Mouse (Mus musculus): Measurements from ENCODE around the gene Mcu. TPM values are rescaled to one million over a fixed set of nuclear protein-coding genes. Genes with fewer than 3 reads are reported as not detected.

Mcu gene
- polyA plus RNA-seq, 1 experiment from 2014 or later, result 24.7 TPM

DNA sequence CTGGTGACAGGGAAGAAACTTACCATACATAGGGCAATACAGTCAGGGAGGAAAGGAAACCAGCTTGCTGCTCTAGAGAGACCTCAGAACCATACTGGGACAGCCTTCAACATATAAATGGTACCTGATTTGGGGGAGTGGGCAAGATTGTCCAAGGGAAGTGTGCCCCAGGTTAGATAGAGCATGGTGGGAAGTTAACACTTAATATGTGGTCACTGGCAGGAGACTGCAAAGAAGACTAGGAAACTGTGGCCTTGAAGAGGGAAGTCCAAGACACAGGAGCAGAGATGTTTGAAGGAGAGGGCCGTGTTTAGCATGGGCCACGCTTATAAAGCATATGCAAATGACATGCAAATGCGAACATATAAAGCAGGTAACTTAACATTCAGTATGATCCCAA lies 172.4 kb downstream of the Mcu start:
- H3K9ac ChIP-seq (ENCODE audit: low read depth, low read length), result no peak overlapping the region
- no peaks in the 10 kb centered on the region for H3K9me3 ChIP-seq (ENCODE audit: control insufficient read depth, low read length)
- no peaks in the 10 kb centered on the region for H3K4me1 ChIP-seq (replicated peaks; ENCODE audit: control insufficient read depth, insufficient read depth, low read length)
- H3K27me3 ChIP-seq (ENCODE audit: control insufficient read depth, insufficient read depth, low read length), result no peaks in the 10 kb centered on the region
- no peak overlapping the region for H3K4me3 ChIP-seq (ENCODE audit: low read depth, low read length)
- WGBS, result 74% methylated on average over 3 of the region's 3 CpGs
- no peaks in the 10 kb centered on the region for H3K36me3 ChIP-seq (ENCODE audit: control insufficient read depth, insufficient read depth, low read length)
- DNase-seq (ENCODE audit: low spot score), result no peak
- H3K4me2 ChIP-seq (replicated peaks; ENCODE audit: low read depth, low read length), result no peak overlapping the region
- H3K27ac ChIP-seq (ENCODE audit: low read depth, low read length), result no peak overlapping the region
- no peak for ATAC-seq (ENCODE audit: low FRiP score)

DNA sequence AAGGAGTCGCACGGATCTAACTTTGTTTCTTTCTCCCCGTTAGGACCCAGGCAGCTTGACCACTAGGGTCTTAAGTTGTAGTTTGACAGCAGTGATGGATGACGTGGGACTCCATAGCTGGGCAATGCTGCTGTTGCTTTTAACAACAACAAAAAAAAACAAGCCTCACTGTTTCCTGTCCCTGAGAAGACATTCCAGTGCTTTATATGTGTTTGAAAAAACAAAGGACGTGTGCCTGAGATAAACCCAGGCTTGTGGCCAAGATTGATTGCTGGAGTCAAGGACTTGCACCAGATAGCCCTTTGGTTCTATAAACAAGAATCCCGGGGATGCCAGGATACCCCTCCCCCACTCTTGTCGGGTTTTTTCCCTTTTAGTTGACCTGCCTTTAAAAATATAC lies 173.3 kb downstream of the Mcu start:
- H3K27ac ChIP-seq (ENCODE audit: low read depth, low read length), result no peak overlapping the region
- DNase-seq (ENCODE audit: low spot score), result peak; percentile 30
- WGBS, result 24% methylated on average over 7 of the region's 7 CpGs
- H3K9ac ChIP-seq (ENCODE audit: low read depth, low read length), result no peak overlapping the region
- H3K36me3 ChIP-seq (ENCODE audit: control insufficient read depth, insufficient read depth, low read length), result no peaks in the 10 kb centered on the region
- no peaks in the 10 kb centered on the region for H3K9me3 ChIP-seq (ENCODE audit: control insufficient read depth, low read length)
- ATAC-seq (ENCODE audit: low FRiP score), result no peak
- no peaks in the 10 kb centered on the region for H3K4me1 ChIP-seq (replicated peaks; ENCODE audit: control insufficient read depth, insufficient read depth, low read length)
- no peaks in the 10 kb centered on the region for H3K27me3 ChIP-seq (ENCODE audit: control insufficient read depth, insufficient read depth, low read length)
- H3K4me3 ChIP-seq (ENCODE audit: low read depth, low read length), result no peak overlapping the region
- no peak overlapping the region for H3K4me2 ChIP-seq (replicated peaks; ENCODE audit: low read depth, low read length)

DNA sequence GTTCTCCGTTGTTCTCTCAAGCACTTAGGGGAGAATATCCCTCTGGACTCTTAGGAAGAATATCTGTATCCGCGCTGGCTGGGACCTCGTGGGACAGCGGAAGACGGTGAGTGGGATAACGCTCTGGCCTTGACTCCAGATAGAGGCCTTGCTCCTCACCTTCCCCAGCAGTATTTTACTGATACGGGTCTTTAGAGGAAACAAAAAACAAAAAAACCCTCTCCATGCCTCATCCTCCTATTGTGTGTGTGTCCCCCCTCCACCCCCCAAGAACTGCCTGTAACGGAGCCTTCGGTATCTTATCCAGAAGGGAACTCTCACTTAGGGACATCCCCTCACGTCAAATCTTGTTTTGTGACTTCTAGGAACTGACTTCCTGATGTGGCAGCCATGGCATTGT lies 174.8 kb downstream of the Mcu start, which contains the start of gene Oit3:
Oit3 (minus strand) TSS at position 44 of the 400 bp plus-strand sequence.
- no peak within 1 kb of the TSS for H3K27ac ChIP-seq (ENCODE audit: low read depth, low read length)
- no peaks in the 10 kb centered on the region for H3K36me3 ChIP-seq (ENCODE audit: control insufficient read depth, insufficient read depth, low read length)
- no peaks in the 10 kb centered on the region for H3K27me3 ChIP-seq (ENCODE audit: control insufficient read depth, insufficient read depth, low read length)
- no peak for ATAC-seq (ENCODE audit: low FRiP score)
- WGBS, result 87% methylated on average over 11 of the region's 11 CpGs
- H3K4me2 ChIP-seq (replicated peaks; ENCODE audit: low read depth, low read length), result no peak within 1 kb of the TSS
- no peak within 1 kb of the TSS for H3K9ac ChIP-seq (ENCODE audit: low read depth, low read length)
- H3K9me3 ChIP-seq (ENCODE audit: control insufficient read depth, low read length), result no peaks in the 10 kb centered on the region
- DNase-seq (ENCODE audit: low spot score), result no peak
- H3K4me1 ChIP-seq (replicated peaks; ENCODE audit: control insufficient read depth, insufficient read depth, low read length), result no peaks in the 10 kb centered on the region
- no peak within 1 kb of the TSS for H3K4me3 ChIP-seq (ENCODE audit: low read depth, low read length)

DNA sequence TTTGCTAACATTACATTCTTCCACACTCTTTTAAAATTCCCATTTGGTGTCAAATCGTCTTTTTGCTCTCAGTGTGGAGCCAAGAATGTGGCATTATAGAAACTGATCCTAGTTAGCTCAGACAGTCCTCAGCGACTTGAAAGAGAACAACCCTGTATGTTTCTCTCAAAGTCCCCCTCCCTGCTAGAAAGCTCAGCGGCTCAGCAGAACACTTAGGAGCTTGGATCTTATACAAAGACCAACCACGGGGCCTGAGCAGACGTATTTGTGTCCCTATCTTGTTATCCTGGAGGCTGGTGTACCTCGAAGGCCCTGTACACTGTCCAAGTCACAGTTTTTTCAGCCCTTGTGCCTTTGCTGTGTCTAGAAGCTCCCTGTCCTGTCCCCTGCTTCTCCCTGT lies 176.3 kb downstream of the Mcu start:
- no peaks in the 10 kb centered on the region for H3K9me3 ChIP-seq (ENCODE audit: control insufficient read depth, low read length)
- 61% methylated on average over 6 of the region's 6 CpGs for WGBS
- no peak for DNase-seq (ENCODE audit: low spot score)
- no peak overlapping the region for H3K27ac ChIP-seq (ENCODE audit: low read depth, low read length)
- H3K36me3 ChIP-seq (ENCODE audit: control insufficient read depth, insufficient read depth, low read length), result no peaks in the 10 kb centered on the region
- no peaks in the 10 kb centered on the region for H3K27me3 ChIP-seq (ENCODE audit: control insufficient read depth, insufficient read depth, low read length)
- no peak for ATAC-seq (ENCODE audit: low FRiP score)
- no peak overlapping the region for H3K9ac ChIP-seq (ENCODE audit: low read depth, low read length)
- H3K4me2 ChIP-seq (replicated peaks; ENCODE audit: low read depth, low read length), result no peak overlapping the region
- no peaks in the 10 kb centered on the region for H3K4me1 ChIP-seq (replicated peaks; ENCODE audit: control insufficient read depth, insufficient read depth, low read length)
- H3K4me3 ChIP-seq (ENCODE audit: low read depth, low read length), result no peak overlapping the region

DNA sequence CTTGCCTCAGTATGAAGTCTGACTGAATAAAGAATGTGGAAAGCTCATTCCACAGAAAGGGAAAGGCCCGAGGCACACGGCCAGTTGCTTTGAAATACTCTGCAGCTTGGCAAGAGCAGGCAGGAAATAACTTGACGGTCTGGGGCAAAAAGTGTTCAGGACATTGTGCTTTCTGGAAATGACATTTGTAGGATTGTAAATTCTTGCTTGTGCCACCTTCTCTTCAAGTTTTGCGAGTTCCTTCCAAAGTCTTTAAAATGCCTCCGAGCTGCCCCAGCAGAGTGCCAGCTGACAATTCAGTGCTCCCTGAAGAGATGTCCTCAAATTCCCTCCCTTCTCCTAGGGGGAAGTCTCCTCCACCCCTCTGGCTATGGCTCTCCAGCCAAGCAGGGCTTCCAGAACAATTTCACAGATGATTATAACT lies 177.0 kb downstream of the Mcu start:
- no peak overlapping the region for H3K27ac ChIP-seq (ENCODE audit: low read depth, low read length)
- no peaks in the 10 kb centered on the region for H3K36me3 ChIP-seq (ENCODE audit: control insufficient read depth, insufficient read depth, low read length)
- H3K27me3 ChIP-seq (ENCODE audit: control insufficient read depth, insufficient read depth, low read length), result no peaks in the 10 kb centered on the region
- DNase-seq (ENCODE audit: low spot score) (no peak), ATAC-seq (ENCODE audit: low FRiP score) (no peak)
- H3K4me3 ChIP-seq (ENCODE audit: low read depth, low read length), result no peak overlapping the region
- H3K9ac ChIP-seq (ENCODE audit: low read depth, low read length), result no peak overlapping the region
- H3K4me1 ChIP-seq (replicated peaks; ENCODE audit: control insufficient read depth, insufficient read depth, low read length), result no peaks in the 10 kb centered on the region
- 71% methylated on average over 5 of the region's 5 CpGs for WGBS
- H3K4me2 ChIP-seq (replicated peaks; ENCODE audit: low read depth, low read length), result no peak overlapping the region
- no peaks in the 10 kb centered on the region for H3K9me3 ChIP-seq (ENCODE audit: control insufficient read depth, low read length)

DNA sequence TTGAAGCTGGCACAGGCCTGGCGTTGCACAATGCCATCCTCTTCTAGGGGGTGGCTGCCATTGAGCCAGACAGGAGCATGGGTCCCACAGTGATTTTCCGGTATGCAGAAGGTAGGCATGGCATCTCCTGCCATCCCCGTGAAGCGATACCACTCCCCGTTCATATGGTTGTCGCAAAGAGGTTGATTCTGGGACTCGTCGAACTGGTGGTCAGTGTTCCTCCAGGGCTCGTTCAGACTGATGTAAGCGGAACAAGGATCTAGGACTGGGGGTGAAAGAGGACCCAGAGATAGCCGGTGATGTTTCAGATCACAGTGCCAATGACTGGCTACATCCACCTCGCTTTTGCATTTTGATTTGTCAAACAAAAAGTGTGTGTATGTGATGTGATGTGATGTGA lies 177.8 kb downstream of the Mcu start:
- no peaks in the 10 kb centered on the region for H3K27me3 ChIP-seq (ENCODE audit: control insufficient read depth, insufficient read depth, low read length)
- 94% methylated on average over 12 of the region's 12 CpGs for WGBS

DNA sequence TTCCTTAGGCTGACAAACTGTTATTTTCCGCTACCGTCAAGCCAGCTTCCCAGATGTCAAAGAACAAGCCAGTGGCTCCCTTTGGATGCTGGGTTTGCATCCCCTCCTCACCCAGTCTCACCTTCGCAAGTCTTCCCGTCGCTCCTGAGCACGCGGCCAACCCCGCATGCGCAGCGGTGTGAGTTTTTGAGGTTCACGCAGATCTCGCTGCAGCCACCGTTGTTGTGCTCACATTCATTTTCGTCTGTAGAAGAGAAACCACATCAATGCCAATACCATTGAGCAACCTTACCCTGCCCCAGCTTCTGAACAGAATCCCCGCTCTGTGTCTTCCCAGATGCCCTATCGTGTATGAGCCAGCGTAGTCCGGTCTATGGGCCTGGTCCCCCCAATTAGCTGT lies 180.7 kb downstream of the Mcu start:
- Histone ChIP-seq H3K4me1 (replicated peaks; ENCODE audit: control insufficient read depth, insufficient read depth, low read length) (no peaks in the 10 kb centered on the region), H3K4me2 (replicated peaks; ENCODE audit: low read depth, low read length) (no peak overlapping the region), H3K36me3 (ENCODE audit: control insufficient read depth, insufficient read depth, low read length) (no peaks in the 10 kb centered on the region), H3K9ac (ENCODE audit: low read depth, low read length) (no peak overlapping the region), H3K27ac (ENCODE audit: low read depth, low read length) (no peak overlapping the region), H3K4me3 (ENCODE audit: low read depth, low read length) (no peak overlapping the region), H3K9me3 (ENCODE audit: control insufficient read depth, low read length) (no peaks in the 10 kb centered on the region), H3K27me3 (ENCODE audit: control insufficient read depth, insufficient read depth, low read length) (no peaks in the 10 kb centered on the region)
- WGBS, result 94% methylated on average over 18 of the region's 18 CpGs
- ATAC-seq (ENCODE audit: low FRiP score) (no peak), DNase-seq (ENCODE audit: low spot score) (no peak)

More for the DNA sequence above, 177.8 kb downstream of the Mcu start:
- H3K9me3 ChIP-seq (ENCODE audit: control insufficient read depth, low read length), result no peaks in the 10 kb centered on the region
- H3K36me3 ChIP-seq (ENCODE audit: control insufficient read depth, insufficient read depth, low read length), result no peaks in the 10 kb centered on the region
- H3K4me1 ChIP-seq (replicated peaks; ENCODE audit: control insufficient read depth, insufficient read depth, low read length), result no peaks in the 10 kb centered on the region
- H3K9ac ChIP-seq (ENCODE audit: low read depth, low read length), result no peak overlapping the region
- DNase-seq (ENCODE audit: low spot score) (no peak), ATAC-seq (ENCODE audit: low FRiP score) (no peak)
- no peak overlapping the region for H3K27ac ChIP-seq (ENCODE audit: low read depth, low read length)
- H3K4me2 ChIP-seq (replicated peaks; ENCODE audit: low read depth, low read length), result no peak overlapping the region
- no peak overlapping the region for H3K4me3 ChIP-seq (ENCODE audit: low read depth, low read length)

DNA sequence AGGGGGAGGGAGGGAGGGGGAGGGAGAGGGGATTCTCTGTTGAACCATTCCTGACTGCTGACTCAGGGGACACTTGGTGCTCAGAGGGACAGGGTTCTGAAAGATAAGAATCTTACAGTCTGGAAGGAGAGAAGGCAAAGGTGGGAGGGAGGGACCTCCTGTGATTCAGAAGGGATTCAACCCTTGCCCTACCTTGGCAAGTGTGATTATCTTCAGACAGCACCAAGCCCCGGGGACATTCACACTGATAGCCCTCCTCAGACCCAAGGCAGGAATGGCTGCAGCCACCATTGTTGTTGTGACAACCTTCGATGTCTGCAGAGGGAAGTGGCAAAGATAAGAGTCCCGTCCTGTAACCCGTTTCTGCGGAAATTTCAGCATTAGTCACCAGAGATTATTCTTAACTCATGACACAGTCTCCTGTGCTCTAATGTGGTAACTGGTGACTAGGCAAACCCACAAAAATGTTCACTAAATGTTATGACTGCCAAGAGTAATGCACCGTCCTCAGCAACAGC lies 185.7 kb downstream of the Mcu start:
- ATAC-seq (ENCODE audit: low FRiP score) (no peak), DNase-seq (ENCODE audit: low spot score) (no peak)
- Histone ChIP-seq H3K27me3 (ENCODE audit: control insufficient read depth, insufficient read depth, low read length) (no peaks in the 10 kb centered on the region), H3K9ac (ENCODE audit: low read depth, low read length) (no peak overlapping the region), H3K4me1 (replicated peaks; ENCODE audit: control insufficient read depth, insufficient read depth, low read length) (no peaks in the 10 kb centered on the region), H3K36me3 (ENCODE audit: control insufficient read depth, insufficient read depth, low read length) (no peaks in the 10 kb centered on the region), H3K9me3 (ENCODE audit: control insufficient read depth, low read length) (no peaks in the 10 kb centered on the region), H3K27ac (ENCODE audit: low read depth, low read length) (no peak overlapping the region), H3K4me2 (replicated peaks; ENCODE audit: low read depth, low read length) (no peak overlapping the region), H3K4me3 (ENCODE audit: low read depth, low read length) (no peak overlapping the region)
- 61% methylated on average over 6 of the region's 6 CpGs for WGBS

DNA sequence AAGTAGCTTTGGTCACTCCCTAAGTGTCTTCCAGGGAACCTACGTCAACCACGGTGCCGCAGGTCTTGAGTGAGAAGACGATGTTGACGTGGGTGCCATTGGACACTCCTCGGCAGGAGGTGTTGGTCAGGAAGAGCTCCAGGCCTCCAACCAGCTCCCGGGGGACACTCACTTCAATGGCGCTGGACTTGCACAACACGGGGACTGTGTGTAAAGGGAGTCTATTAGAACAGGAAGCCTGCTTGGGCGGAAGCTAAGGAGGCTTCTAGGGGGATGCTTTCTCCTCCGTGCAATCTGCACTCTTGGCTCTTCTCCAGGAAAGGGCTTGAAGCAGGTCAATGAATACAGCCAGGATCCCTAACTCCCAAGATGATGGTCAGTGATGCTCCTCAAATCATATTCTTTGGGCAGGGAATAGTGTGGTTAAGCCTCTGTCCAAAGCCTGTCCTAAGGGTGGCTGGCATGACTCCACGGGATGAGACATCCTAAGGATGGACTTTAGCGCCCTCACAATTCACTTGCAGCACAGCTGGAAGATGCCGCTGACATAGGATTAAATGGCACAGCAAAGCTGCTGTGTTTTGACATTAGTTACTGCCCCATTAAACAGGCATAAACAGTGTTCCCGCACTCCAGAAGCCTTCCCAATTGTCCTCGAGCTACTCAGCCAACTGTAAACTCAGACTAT lies 186.9 kb downstream of the Mcu start:
- Histone ChIP-seq H3K4me2 (replicated peaks; ENCODE audit: low read depth, low read length) (no peak overlapping the region), H3K4me3 (ENCODE audit: low read depth, low read length) (no peak overlapping the region), H3K4me1 (replicated peaks; ENCODE audit: control insufficient read depth, insufficient read depth, low read length) (no peaks in the 10 kb centered on the region), H3K27ac (ENCODE audit: low read depth, low read length) (no peak overlapping the region), H3K9ac (ENCODE audit: low read depth, low read length) (no peak overlapping the region), H3K27me3 (ENCODE audit: control insufficient read depth, insufficient read depth, low read length) (no peaks in the 10 kb centered on the region), H3K9me3 (ENCODE audit: control insufficient read depth, low read length) (no peaks in the 10 kb centered on the region), H3K36me3 (ENCODE audit: control insufficient read depth, insufficient read depth, low read length) (no peaks in the 10 kb centered on the region)
- ATAC-seq (ENCODE audit: low FRiP score) (no peak), DNase-seq (ENCODE audit: low spot score) (no peak)
- WGBS, result 83% methylated on average over 16 of the region's 16 CpGs
